Mouse (Mus musculus) myocyte (in vitro differentiated cells): ENCODE measurements at regions not wholly inside any gene's neighbourhood (a gene's known extent, or its start where the extent isn't known, plus 50 kb on each side); places are given as distances from the start of the nearest gene placed in this dataset.
A peak's percentile ranks its signal among the peaks of the same experiment; 100 is the strongest.

Source experiments
- H3K27me3 ChIP-seq: one replicate; pipeline ENCODE4 v1.6.1; 2011; ENCODE audit not compliant: control insufficient read depth, insufficient read depth, insufficient read length
- H3K36me3 ChIP-seq: one replicate; pipeline ENCODE4 v1.6.1; 2011; ENCODE audit not compliant: control insufficient read depth, insufficient read depth
- H3K4me2 ChIP-seq: one replicate; pipeline ENCODE4 v1.6.1; 2011; ENCODE audit warnings: low read depth, control low read depth
- H3K4me3 ChIP-seq: one replicate; pipeline ENCODE4 v1.5.1; 2011; ENCODE audit warnings: mild to moderate bottlenecking, control low read depth, moderate library complexity
- H3K79me2 ChIP-seq: one replicate; pipeline ENCODE4 v1.6.1; 2011; ENCODE audit not compliant: control insufficient read depth, insufficient read depth
- H3ac ChIP-seq: one replicate; pipeline ENCODE4 v1.6.1; 2011; ENCODE audit not compliant: control insufficient read depth, insufficient read length
- CEBPB ChIP-seq: IDR thresholded peaks from 2 replicates; pipeline ENCODE4 v1.6.1; 2011; ENCODE audit warnings: mild to moderate bottlenecking, moderate library complexity; ENCODE audit not compliant: poor library complexity, insufficient read depth, severe bottlenecking
- E2F4 ChIP-seq: IDR thresholded peaks from one replicate; pipeline ENCODE4 v1.6.1; 2011; ENCODE audit warnings: mild to moderate bottlenecking, control low read depth, moderate library complexity; ENCODE audit not compliant: insufficient read depth
- MAX ChIP-seq: IDR thresholded peaks from one replicate; pipeline ENCODE4 v1.6.1; 2011; ENCODE audit warnings: low read depth, mild to moderate bottlenecking, control low read depth
- MYOD1 ChIP-seq, 3 experiments: IDR thresholded peaks; one replicate each; pipeline ENCODE4 v1.6.1; 2011; ENCODE audit warnings: control low read depth in 2 of 3, low read depth in 2 of 3, mild to moderate bottlenecking in 2 of 3, moderate library complexity in 1 of 3; ENCODE audit not compliant: insufficient read length in 2 of 3, control insufficient read depth in 1 of 3
- MYOG ChIP-seq, 3 experiments: IDR thresholded peaks; one replicate each; pipeline ENCODE4 v1.6.1; 2011; ENCODE audit warnings: control low read depth in 2 of 3, low read depth in 2 of 3, mild to moderate bottlenecking in 2 of 3; ENCODE audit not compliant: insufficient read length in 2 of 3, control insufficient read depth in 1 of 3, insufficient read depth in 1 of 3
- POLR2A ChIP-seq: IDR thresholded peaks from one replicate; pipeline ENCODE4 v1.6.1; 2011; ENCODE audit warnings: low read depth, mild to moderate bottlenecking, control low read depth, moderate library complexity; ENCODE audit not compliant: insufficient read length
- POLR2AphosphoS2 ChIP-seq: IDR thresholded peaks from one replicate; pipeline ENCODE4 v1.6.1; 2011; ENCODE audit warnings: low read depth, control low read depth; ENCODE audit not compliant: insufficient read length
- REST ChIP-seq: IDR thresholded peaks from one replicate; pipeline ENCODE4 v1.6.1; 2011; ENCODE audit warnings: mild to moderate bottlenecking, control low read depth, moderate library complexity; ENCODE audit not compliant: insufficient read depth, insufficient read length
- SRF ChIP-seq: IDR thresholded peaks from one replicate; pipeline ENCODE4 v1.6.1; 2011; ENCODE audit warnings: low read depth; ENCODE audit not compliant: control insufficient read depth, insufficient read length
- TCF12 ChIP-seq: IDR thresholded peaks from one replicate; pipeline ENCODE4 v1.6.1; 2011; ENCODE audit warnings: mild to moderate bottlenecking, control low read depth; ENCODE audit not compliant: poor library complexity, insufficient read depth, severe bottlenecking
- TCF3 ChIP-seq: IDR thresholded peaks from one replicate; pipeline ENCODE4 v1.6.1; 2011; ENCODE audit warnings: low read depth, control low read depth; ENCODE audit not compliant: insufficient read length
- USF1 ChIP-seq: IDR thresholded peaks from one replicate; pipeline ENCODE4 v1.6.1; 2011; ENCODE audit warnings: low read depth, mild to moderate bottlenecking, control low read depth, moderate library complexity

GRCm38 (mm10) chr14:108261083-108261482, 652.9 kb downstream of the Slitrk1 start:
- Histone ChIP-seq H3K27me3 (no peaks in the 10 kb centered on the region), H3K79me2 (no peaks in the 10 kb centered on the region), H3ac (no peak overlapping the region), H3K4me3 (no peak overlapping the region), H3K4me2 (no peak overlapping the region), H3K36me3 (no peaks in the 10 kb centered on the region)
- TF ChIP-seq USF1 = no peak
- TF ChIP-seq TCF12 = no peak
- no peak for TF ChIP-seq REST
- no peak for TF ChIP-seq MYOG (IDR thresholded peaks at IDR 0.05; ENCODE audit: control insufficient read depth in 1 of 3, insufficient read depth in 1 of 3, insufficient read length in 2 of 3, low read depth in 2 of 3)
- TF ChIP-seq MAX = no peak
- TF ChIP-seq POLR2A = no peak
- TF ChIP-seq SRF = no peak
- TF ChIP-seq CEBPB = no peak
- no peak for TF ChIP-seq E2F4
- TF ChIP-seq POLR2AphosphoS2 = no peak

DNA sequence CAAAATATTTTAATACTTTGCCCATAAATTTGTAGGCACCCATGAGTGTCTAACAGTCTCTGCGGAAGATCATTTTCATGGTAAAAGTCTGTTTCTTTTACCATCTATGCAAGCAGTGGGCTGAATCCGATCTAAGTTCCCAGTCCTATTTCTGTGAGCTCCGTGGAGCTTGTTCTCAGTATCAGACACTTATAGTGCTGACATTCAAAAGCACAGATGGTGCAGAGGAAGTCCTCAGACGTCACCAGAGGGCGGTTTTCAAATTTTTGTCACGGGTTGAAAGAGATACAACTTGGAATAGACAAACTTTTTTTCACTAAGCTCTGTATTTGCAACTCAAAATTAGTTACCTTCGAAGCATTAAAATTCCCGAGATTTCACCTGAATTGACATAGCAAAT, 666.6 kb downstream of the Slitrk1 start:
- peak overlapping the region; percentile 20 for H3K4me2 ChIP-seq
- no peak overlapping the region for H3K4me3 ChIP-seq
- H3ac ChIP-seq = no peak overlapping the region
- H3K27me3 ChIP-seq = no peaks in the 10 kb centered on the region
- H3K79me2 ChIP-seq = no peaks in the 10 kb centered on the region
- no peak for TF ChIP-seq CEBPB
- no peak for TF ChIP-seq USF1
- no peak for TF ChIP-seq TCF3
- TF ChIP-seq TCF12 = no peak
- TF ChIP-seq MYOD1 (IDR thresholded peaks at IDR 0.05; ENCODE audit: control insufficient read depth in 1 of 3, insufficient read length in 2 of 3, low read depth in 2 of 3) = no peak
- no peak for TF ChIP-seq MAX
- no peak for TF ChIP-seq POLR2AphosphoS2
- H3K36me3 ChIP-seq = no peaks in the 10 kb centered on the region

DNA sequence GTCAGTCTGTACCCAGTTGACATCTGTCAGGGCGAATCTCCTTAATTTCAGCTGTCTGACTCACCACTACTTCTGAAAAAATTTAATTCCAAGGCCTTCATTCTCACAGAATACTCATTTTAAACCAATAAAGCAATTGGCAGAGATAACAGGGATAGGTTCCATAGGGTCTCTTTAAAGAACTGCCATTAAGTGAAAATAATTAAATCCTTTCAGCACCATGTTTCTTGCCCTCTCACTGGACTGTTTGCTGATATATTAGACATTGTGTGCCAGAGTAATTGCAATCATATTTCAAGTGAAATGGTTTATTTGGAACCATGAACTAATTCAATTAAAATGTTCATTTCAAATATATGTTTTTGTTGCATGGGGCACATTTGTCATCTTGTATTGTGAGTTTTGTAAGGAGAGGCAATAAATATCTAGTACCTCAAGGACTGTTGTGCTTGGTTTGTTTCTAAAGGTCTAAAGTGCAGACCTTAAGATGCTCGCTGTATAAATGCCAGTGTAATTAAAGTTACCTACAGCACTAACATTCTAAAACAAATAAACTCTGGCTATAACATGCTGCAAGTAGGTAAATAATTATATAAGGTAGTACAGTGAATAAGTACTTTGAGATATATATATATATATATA, 688.4 kb downstream of the Slitrk1 start:
- H3K27me3 ChIP-seq = no peaks in the 10 kb centered on the region
- H3K4me3 ChIP-seq = no peak overlapping the region
- TF ChIP-seq SRF (no peak), CEBPB (no peak), REST (no peak), MYOG (IDR thresholded peaks at IDR 0.05; ENCODE audit: control insufficient read depth in 1 of 3, insufficient read depth in 1 of 3, insufficient read length in 2 of 3, low read depth in 2 of 3) (no peak), USF1 (no peak), POLR2A (no peak), TCF3 (no peak), POLR2AphosphoS2 (no peak), MYOD1 (IDR thresholded peaks at IDR 0.05; ENCODE audit: control insufficient read depth in 1 of 3, insufficient read length in 2 of 3, low read depth in 2 of 3) (no peak), MAX (no peak), E2F4 (no peak), TCF12 (no peak)
- H3K36me3 ChIP-seq = no peaks in the 10 kb centered on the region
- no peaks in the 10 kb centered on the region for H3K79me2 ChIP-seq
- no peak overlapping the region for H3ac ChIP-seq
- no peak overlapping the region for H3K4me2 ChIP-seq

DNA sequence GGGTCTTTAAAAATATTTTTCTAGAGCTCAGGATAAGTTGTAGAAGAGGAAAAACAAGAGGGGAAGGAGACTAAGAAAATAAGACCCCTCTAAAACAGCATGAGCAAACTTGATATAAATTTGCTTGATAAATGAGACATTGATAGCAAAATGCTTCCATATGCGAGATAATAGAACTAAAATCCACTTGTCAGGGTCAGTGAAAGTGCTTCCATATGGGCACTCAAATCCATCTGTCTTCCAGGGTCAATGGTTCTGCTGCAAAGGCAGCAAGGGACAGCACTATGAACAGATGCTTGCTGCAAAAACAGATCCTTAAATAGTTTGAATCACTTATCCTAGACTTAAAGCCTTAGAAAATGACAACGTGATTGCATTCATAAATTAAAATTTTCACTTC, 704.7 kb downstream of the Slitrk1 start:
- Histone ChIP-seq H3ac (no peak overlapping the region), H3K79me2 (no peaks in the 10 kb centered on the region), H3K36me3 (no peaks in the 10 kb centered on the region), H3K4me2 (no peak overlapping the region), H3K27me3 (no peaks in the 10 kb centered on the region), H3K4me3 (no peak overlapping the region)
- TF ChIP-seq POLR2AphosphoS2 (no peak), MYOG (IDR thresholded peaks at IDR 0.05; ENCODE audit: control insufficient read depth in 1 of 3, insufficient read depth in 1 of 3, insufficient read length in 2 of 3, low read depth in 2 of 3) (no peak), SRF (no peak), REST (no peak), POLR2A (no peak), CEBPB (no peak), TCF12 (no peak), TCF3 (no peak), USF1 (no peak), E2F4 (no peak), MAX (no peak), MYOD1 (IDR thresholded peaks at IDR 0.05; ENCODE audit: control insufficient read depth in 1 of 3, insufficient read length in 2 of 3, low read depth in 2 of 3) (no peak)

GRCm38 (mm10) chr14:108199133-108199532, 714.8 kb downstream of the Slitrk1 start:
- no peaks in the 10 kb centered on the region for H3K27me3 ChIP-seq
- H3ac ChIP-seq = no peak overlapping the region
- no peaks in the 10 kb centered on the region for H3K79me2 ChIP-seq
- H3K4me2 ChIP-seq = no peak overlapping the region
- TF ChIP-seq USF1 (no peak), TCF12 (no peak), MAX (no peak), TCF3 (no peak), E2F4 (no peak), SRF (no peak), MYOG (IDR thresholded peaks at IDR 0.05; ENCODE audit: control insufficient read depth in 1 of 3, insufficient read depth in 1 of 3, insufficient read length in 2 of 3, low read depth in 2 of 3) (no peak), MYOD1 (IDR thresholded peaks at IDR 0.05; ENCODE audit: control insufficient read depth in 1 of 3, insufficient read length in 2 of 3, low read depth in 2 of 3) (no peak), REST (no peak), CEBPB (no peak), POLR2AphosphoS2 (no peak), POLR2A (no peak)
- H3K36me3 ChIP-seq = no peaks in the 10 kb centered on the region
- no peak overlapping the region for H3K4me3 ChIP-seq
